Mouse (Mus musculus) intestine, postnatal 0 days (tissue): ENCODE measurements at regions not wholly inside any gene's neighbourhood (a gene's known extent, or its start where the extent isn't known, plus 50 kb on each side); places are given as distances from the start of the nearest gene placed in this dataset.
"Not testable (repeated sequence)": the region's sequence is repeated elsewhere in the genome, so short reads cannot be mapped to it uniquely, and the experiment has no call there.

Experiments
- ATAC-seq: fragments of 200-750 bp; cut with Nextera tagmentation; 2 replicates; pipeline ENCODE4 v1.8.0; 2017; ENCODE audit warnings: mild to moderate bottlenecking, moderate TSS enrichment, moderate library complexity
- H3K27ac ChIP-seq: fragments of 300-500 bp; sonication (generic); 2 replicates; pipeline ENCODE4 v1.5.1; 2014; ENCODE audit warnings: mild to moderate bottlenecking, low read depth, low read length, moderate library complexity
- H3K27me3 ChIP-seq: fragments of 300-500 bp; sonication (generic); replicated peaks from 2 replicates; pipeline ENCODE4 v1.6.1; 2014; ENCODE audit warnings: low read length, mixed read lengths; ENCODE audit not compliant: control insufficient read depth, insufficient read depth
- H3K36me3 ChIP-seq: fragments of 300-500 bp; sonication (generic); 2 replicates; pipeline ENCODE4 v1.6.1; 2014; ENCODE audit warnings: mild to moderate bottlenecking, moderate library complexity; ENCODE audit not compliant: control insufficient read depth, insufficient read depth
- H3K4me1 ChIP-seq: fragments of 300-500 bp; sonication (generic); replicated peaks from 2 replicates; pipeline ENCODE4 v1.6.1; 2014; ENCODE audit warnings: antibody characterized with exemption, low read length, mixed read lengths; ENCODE audit not compliant: control insufficient read depth, insufficient read depth
- H3K4me2 ChIP-seq: fragments of 300-500 bp; sonication (generic); replicated peaks from 2 replicates; pipeline ENCODE4 v1.6.1; 2014; ENCODE audit warnings: low read depth, mild to moderate bottlenecking, moderate library complexity
- H3K4me3 ChIP-seq: fragments of 300-500 bp; sonication (generic); 2 replicates; pipeline ENCODE4 v1.5.1; 2014; ENCODE audit warnings: low read depth, low read length
- H3K9ac ChIP-seq: fragments of 300-500 bp; sonication (generic); 2 replicates; pipeline ENCODE4 v1.6.1; 2014; ENCODE audit warnings: mild to moderate bottlenecking, low read depth, low read length
- H3K9me3 ChIP-seq: fragments of 300-500 bp; sonication (generic); 2 replicates; pipeline ENCODE4 v1.6.1; 2016; ENCODE audit warnings: mixed run types; ENCODE audit not compliant: control insufficient read depth
- CTCF ChIP-seq: sonication (generic); IDR thresholded peaks from 2 replicates; pipeline ENCODE4 v1.5.1; 2016; ENCODE audit warnings: low read depth, mild to moderate bottlenecking, control low read depth, antibody characterized with exemption, moderate library complexity
- WGBS: fragments of 180-500 bp; shearing (Covaris S2); extraction: QIAGEN DNeasy Blood & Tissue Kit; methylation state at CpG from one replicate; pipeline ENCODE4 v1.1.7; 2014; 5-methylcytosine and 5-hydroxymethylcytosine counted together

- no peak overlapping the region for H3K4me3 ChIP-seq
- H3K4me2 ChIP-seq = no peak overlapping the region
- ATAC-seq = no peak
- no peaks in the 10 kb centered on the region for H3K36me3 ChIP-seq
- no peak overlapping the region for H3K9ac ChIP-seq
- 73% methylated on average over 1 of the region's 1 CpGs for WGBS
- H3K27me3 ChIP-seq = no peaks in the 10 kb centered on the region
- TF ChIP-seq CTCF = no peak
- H3K27ac ChIP-seq = no peak overlapping the region
- no peaks in the 10 kb centered on the region for H3K9me3 ChIP-seq
- H3K4me1 ChIP-seq = no peaks in the 10 kb centered on the region
Measured at GRCm38 (mm10) chr3:21086426-21086825, 719.4 kb upstream of the Agtr1b start.

- Histone ChIP-seq H3K27me3 (no peaks in the 10 kb centered on the region), H3K4me1 (no peaks in the 10 kb centered on the region), H3K4me3 (no peak overlapping the region), H3K9me3 (no peaks in the 10 kb centered on the region), H3K27ac (no peak overlapping the region), H3K9ac (no peak overlapping the region), H3K36me3 (no peaks in the 10 kb centered on the region), H3K4me2 (no peak overlapping the region)
- ATAC-seq = no peak
- TF ChIP-seq CTCF = no peak
- 65% methylated on average over 2 of the region's 2 CpGs for WGBS
Measured at GRCm38 (mm10) chr3:21077548-21077947, 710.6 kb upstream of the Agtr1b start.

GRCm38 (mm10) chr3:21053337-21053736 lies 686.4 kb upstream of the Agtr1b start:
- 70% methylated on average over 1 of the region's 2 CpGs for WGBS
- H3K9ac ChIP-seq, H3K27ac ChIP-seq, H3K9me3 ChIP-seq, H3K27me3 ChIP-seq, H3K36me3 ChIP-seq, ATAC-seq, H3K4me3 ChIP-seq, H3K4me2 ChIP-seq, H3K4me1 ChIP-seq: not testable (repeated sequence)

- not testable (repeated sequence) for H3K36me3 ChIP-seq, H3K9ac ChIP-seq, H3K27ac ChIP-seq, ATAC-seq, H3K4me3 ChIP-seq, H3K4me2 ChIP-seq, H3K4me1 ChIP-seq, H3K9me3 ChIP-seq, H3K27me3 ChIP-seq
- 68% methylated on average over 14 of the region's 25 CpGs for WGBS
Measured at GRCm38 (mm10) chr3:21049365-21049764, 682.4 kb upstream of the Agtr1b start.

- Histone ChIP-seq H3K4me3 (no peak overlapping the region), H3K4me1 (no peaks in the 10 kb centered on the region), H3K36me3 (no peaks in the 10 kb centered on the region), H3K9me3 (no peaks in the 10 kb centered on the region), H3K4me2 (no peak overlapping the region), H3K27me3 (no peaks in the 10 kb centered on the region), H3K27ac (no peak overlapping the region), H3K9ac (no peak overlapping the region)
- no peak for TF ChIP-seq CTCF
- WGBS = 86% methylated on average over 3 of the region's 3 CpGs
- no peak for ATAC-seq
Measured at GRCm38 (mm10) chr3:21045981-21046380, 679.0 kb upstream of the Agtr1b start.

- no peak overlapping the region for H3K4me2 ChIP-seq
- no peak overlapping the region for H3K4me3 ChIP-seq
- no peaks in the 10 kb centered on the region for H3K27me3 ChIP-seq
- H3K27ac ChIP-seq = no peak overlapping the region
- H3K4me1 ChIP-seq = no peaks in the 10 kb centered on the region
- H3K36me3 ChIP-seq = no peaks in the 10 kb centered on the region
- no peak for TF ChIP-seq CTCF
- H3K9me3 ChIP-seq = no peaks in the 10 kb centered on the region
- no peak for ATAC-seq
- WGBS = 47% methylated on average over 1 of the region's 1 CpGs
- no peak overlapping the region for H3K9ac ChIP-seq
Measured at GRCm38 (mm10) chr3:21025876-21026275, 658.9 kb upstream of the Agtr1b start.

- Histone ChIP-seq H3K4me1 (no peaks in the 10 kb centered on the region), H3K4me3 (no peak overlapping the region), H3K4me2 (no peak overlapping the region), H3K9ac (no peak overlapping the region), H3K27ac (no peak overlapping the region), H3K27me3 (no peaks in the 10 kb centered on the region), H3K9me3 (no peaks in the 10 kb centered on the region), H3K36me3 (no peaks in the 10 kb centered on the region)
- no peak for ATAC-seq
- WGBS = 73% methylated on average over 1 of the region's 1 CpGs
- TF ChIP-seq CTCF = no peak
Measured at GRCm38 (mm10) chr3:21020946-21021345, 654.0 kb upstream of the Agtr1b start.
